Mouse (Mus musculus) spleen, postnatal 14 days (tissue): ENCODE measurements at regions not wholly inside any gene's neighbourhood (a gene's known extent, or its start where the extent isn't known, plus 50 kb on each side); places are given as distances from the start of the nearest gene placed in this dataset.
"Not testable (repeated sequence)": the region's sequence is repeated elsewhere in the genome, so short reads cannot be mapped to it uniquely, and the experiment has no call there.

Experiments used
- DNase-seq, 2 experiments: peaks; one replicate each; pipeline ENCODE4 v3.0.0; 2021 to 2022; ENCODE audit warnings: low spot score in 2 of 2

- DNase-seq, result no peak
Measured at GRCm38 (mm10) chr13:26457487-26458253, 312.3 kb downstream of the Hdgfl1 start.

- DNase-seq, result no peak
Measured at GRCm38 (mm10) chr13:26426639-26427038, 343.3 kb downstream of the Hdgfl1 start.

- DNase-seq, result no peak
Measured at GRCm38 (mm10) chr13:26424513-26424912, 345.5 kb downstream of the Hdgfl1 start.

- no peak for DNase-seq
Measured at GRCm38 (mm10) chr13:26405757-26406156, 364.2 kb downstream of the Hdgfl1 start.

GRCm38 (mm10) chr13:26404707-26405106 lies 365.3 kb downstream of the Hdgfl1 start:
- no peak for DNase-seq

- no peak for DNase-seq
Measured at GRCm38 (mm10) chr13:26387861-26388621, 381.9 kb downstream of the Hdgfl1 start.

- no peak for DNase-seq
Measured at GRCm38 (mm10) chr13:26382631-26383030, 387.3 kb downstream of the Hdgfl1 start.

- no peak for DNase-seq
Measured at GRCm38 (mm10) chr13:26382154-26382553, 387.8 kb downstream of the Hdgfl1 start.

- DNase-seq, result no peak
Measured at GRCm38 (mm10) chr13:26375546-26375945, 394.4 kb downstream of the Hdgfl1 start.

GRCm38 (mm10) chr13:26365911-26366310 lies 404.1 kb downstream of the Hdgfl1 start:
- DNase-seq, result not testable (repeated sequence)

GRCm38 (mm10) chr13:26356341-26356740 lies 413.6 kb downstream of the Hdgfl1 start:
- no peak for DNase-seq

GRCm38 (mm10) chr13:26354421-26354820 lies 415.5 kb downstream of the Hdgfl1 start:
- no peak for DNase-seq

GRCm38 (mm10) chr13:26350510-26350909 lies 419.5 kb downstream of the Hdgfl1 start:
- DNase-seq, result no peak

- DNase-seq, result no peak
Measured at GRCm38 (mm10) chr13:26338795-26339194, 431.2 kb downstream of the Hdgfl1 start.

- no peak for DNase-seq
Measured at GRCm38 (mm10) chr13:26325066-26325465, 444.9 kb downstream of the Hdgfl1 start.

- no peak for DNase-seq
Measured at GRCm38 (mm10) chr13:26324633-26325032, 445.3 kb downstream of the Hdgfl1 start.

GRCm38 (mm10) chr13:26318557-26318956 lies 451.4 kb downstream of the Hdgfl1 start:
- no peak for DNase-seq

GRCm38 (mm10) chr13:26312246-26313010 lies 457.5 kb downstream of the Hdgfl1 start:
- DNase-seq, result no peak

GRCm38 (mm10) chr13:26284073-26284444 lies 485.9 kb downstream of the Hdgfl1 start:
- no peak for DNase-seq

GRCm38 (mm10) chr13:26283397-26284072 lies 486.4 kb downstream of the Hdgfl1 start:
- DNase-seq, result no peak

- DNase-seq, result no peak
Measured at GRCm38 (mm10) chr13:26282291-26282690, 487.7 kb downstream of the Hdgfl1 start.

GRCm38 (mm10) chr13:26272850-26273249 lies 497.1 kb downstream of the Hdgfl1 start:
- no peak for DNase-seq
